Mouse (Mus musculus) left cerebral cortex, adult 2 months (tissue): ENCODE results near the gene Fars2. TPM values are rescaled to one million over a fixed set of nuclear protein-coding genes. Genes with fewer than 3 reads are reported as not detected.

Experiments used
- DNase-seq, 2 experiments: peaks; one replicate each; pipeline ENCODE4 v3.0.0; 2021 to 2022; ENCODE audit warnings: low spot score in 2 of 2, mixed read lengths in 1 of 2; ENCODE audit errors: extremely low spot score in 1 of 2
- H3K27ac ChIP-seq: fragments of 200-600 bp; 2 replicates; pipeline ENCODE4 v1.8.1; 2022
- H3K4me3 ChIP-seq: fragments of 200-600 bp; 2 replicates; pipeline ENCODE4 v1.8.1; 2022
- CTCF ChIP-seq: fragments of 200-600 bp; IDR thresholded peaks from 2 replicates; pipeline ENCODE4 v1.8.1; 2022; ENCODE audit warnings: antibody characterized with exemption, mild to moderate bottlenecking, moderate library complexity
- intact Hi-C: fragments of 180-260 bp; cut with DNase I; formaldehyde crosslinking; loops from one replicate; pipeline ENCODE4 v1.15.1; 2025
- total RNA-seq, 2 experiments: library from RNA; stranded (reverse); gene quantifications; 2 replicates each; pipeline ENCODE4 v1.2.3; 2021

Gene Fars2
- total RNA-seq, 2 experiments from 2014 or later = 34.4 to 40.7 TPM

- no peak for DNase-seq
- TF ChIP-seq CTCF = no peak
- intact Hi-C loops = no loop called here
- Histone ChIP-seq H3K27ac (no peak overlapping the region), H3K4me3 (no peak overlapping the region)
Observed at GRCm38 (mm10) chr13:36253936-36254335, 136.7 kb downstream of the Fars2 start.

GRCm38 (mm10) chr13:36257213-36257612, 140.0 kb downstream of the Fars2 start:
- Histone ChIP-seq H3K27ac (no peak overlapping the region), H3K4me3 (no peak overlapping the region)
- TF ChIP-seq CTCF = no peak
- DNase-seq = no peak
- intact Hi-C loops = no loop called here

GRCm38 (mm10) chr13:36259754-36260153, 142.5 kb downstream of the Fars2 start:
- Histone ChIP-seq H3K27ac (no peak overlapping the region), H3K4me3 (no peak overlapping the region)
- TF ChIP-seq CTCF = no peak
- intact Hi-C loops = no loop called here
- no peak for DNase-seq

- no peak for TF ChIP-seq CTCF
Observed at GRCm38 (mm10) chr13:36261299-36261698, 144.1 kb downstream of the Fars2 start.

GRCm38 (mm10) chr13:36263240-36264095, 146.3 kb downstream of the Fars2 start:
- H3K4me3 ChIP-seq = no peak overlapping the region
- no peak for DNase-seq
- TF ChIP-seq CTCF = no peak
- intact Hi-C loops = no loop called here
- H3K27ac ChIP-seq = no peak overlapping the region

More at GRCm38 (mm10) chr13:36261299-36261698, 144.1 kb downstream of the Fars2 start:
- Histone ChIP-seq H3K4me3 (no peak overlapping the region), H3K27ac (no peak overlapping the region)
- no peak for DNase-seq
- intact Hi-C loops = no loop called here

- Histone ChIP-seq H3K4me3 (no peak overlapping the region), H3K27ac (no peak overlapping the region)
- intact Hi-C loops = no loop called here
- no peak; the same call in none of the 2 replicates for TF ChIP-seq CTCF
- no peak for DNase-seq
Observed at GRCm38 (mm10) chr13:36264391-36264790, 147.2 kb downstream of the Fars2 start.

- no peak overlapping the region for H3K4me3 ChIP-seq
- intact Hi-C loops = no loop called here
Observed at GRCm38 (mm10) chr13:36265342-36265744, 148.1 kb downstream of the Fars2 start.

GRCm38 (mm10) chr13:36267399-36267798, 150.2 kb downstream of the Fars2 start:
- TF ChIP-seq CTCF = no peak
- no peak overlapping the region for H3K4me3 ChIP-seq
- intact Hi-C loops = no loop called here
- DNase-seq = no peak
- no peak overlapping the region for H3K27ac ChIP-seq

More at GRCm38 (mm10) chr13:36265342-36265744, 148.1 kb downstream of the Fars2 start:
- DNase-seq = no peak
- no peak for TF ChIP-seq CTCF
- H3K27ac ChIP-seq = peak overlapping the region; percentile 28; the same call in 1 of the 2 replicates

- intact Hi-C loops = no loop called here
- Histone ChIP-seq H3K4me3 (no peak overlapping the region), H3K27ac (no peak overlapping the region)
- TF ChIP-seq CTCF = peak; percentile 30
- DNase-seq = no peak
Observed at GRCm38 (mm10) chr13:36270867-36271266, 153.7 kb downstream of the Fars2 start.

- no peak for TF ChIP-seq CTCF
- Histone ChIP-seq H3K4me3 (no peak overlapping the region), H3K27ac (no peak overlapping the region)
- intact Hi-C loops = no loop called here
- no peak for DNase-seq
Observed at GRCm38 (mm10) chr13:36273497-36273896, 156.3 kb downstream of the Fars2 start.

GRCm38 (mm10) chr13:36276194-36276593, 159.0 kb downstream of the Fars2 start:
- no peak; the same call in none of the 2 replicates for TF ChIP-seq CTCF
- Histone ChIP-seq H3K27ac (no peak overlapping the region), H3K4me3 (no peak overlapping the region)
- no peak for DNase-seq
- intact Hi-C loops = no loop called here

- peak; percentile 74 to 82 for DNase-seq
- H3K27ac ChIP-seq = peak overlapping the region; percentile 25; the same call in 1 of the 2 replicates
- no peak overlapping the region for H3K4me3 ChIP-seq
- intact Hi-C loops = loop anchor here (1.0 to 5.0 kb wide), 3 partner anchors 210 to 1030 kb away; no protein-coding TSS in a partner anchor
- TF ChIP-seq CTCF = peak; percentile 92
Observed at GRCm38 (mm10) chr13:36282018-36282417, 164.8 kb downstream of the Fars2 start.
